Mouse (Mus musculus): ENCODE data around the gene Slco1a6. TPM values are rescaled to one million over a fixed set of nuclear protein-coding genes. Genes with fewer than 3 reads are reported as not detected.
"Not testable (repeated sequence)": the region's sequence is repeated elsewhere in the genome, so short reads cannot be mapped to it uniquely, and the experiment has no call there.

Gene Slco1a6
- polyA plus RNA-seq, 1 experiment from 2014 or later: not detected

- H3K4me3 ChIP-seq (ENCODE audit: low read depth, low read length): no peak overlapping the region
- no peak for TF ChIP-seq CTCF (IDR thresholded peaks at IDR 0.05; ENCODE audit: low read depth)
- H3K27ac ChIP-seq (ENCODE audit: low read depth, low read length): no peak overlapping the region
- H3K27me3 ChIP-seq (replicated peaks; ENCODE audit: control insufficient read depth, insufficient read depth, low read length): no peaks in the 10 kb centered on the region
- no peak overlapping the region for H3K4me2 ChIP-seq (replicated peaks; ENCODE audit: low read depth)
- H3K9me3 ChIP-seq (ENCODE audit: control insufficient read depth): no peaks in the 10 kb centered on the region
- no peaks in the 10 kb centered on the region for H3K4me1 ChIP-seq (replicated peaks; ENCODE audit: control insufficient read depth, insufficient read depth, low read length)
- no peak for ATAC-seq
- no peak overlapping the region for H3K9ac ChIP-seq (ENCODE audit: low read depth, low read length)
- H3K36me3 ChIP-seq (ENCODE audit: control insufficient read depth, insufficient read depth): no peaks in the 10 kb centered on the region
- WGBS: 90% methylated on average over 1 of the region's 1 CpGs
These were observed 60.0 kb downstream of the Slco1a6 start for GRCm38 (mm10) chr6:142148371-142148770.

- 91% methylated on average over 3 of the region's 3 CpGs for WGBS
- Histone ChIP-seq H3K4me2 (replicated peaks; ENCODE audit: low read depth) (no peak overlapping the region), H3K9ac (ENCODE audit: low read depth, low read length) (no peak overlapping the region), H3K4me3 (ENCODE audit: low read depth, low read length) (no peak overlapping the region), H3K9me3 (ENCODE audit: control insufficient read depth) (no peaks in the 10 kb centered on the region), H3K4me1 (replicated peaks; ENCODE audit: control insufficient read depth, insufficient read depth, low read length) (no peaks in the 10 kb centered on the region), H3K27ac (ENCODE audit: low read depth, low read length) (no peak overlapping the region), H3K36me3 (ENCODE audit: control insufficient read depth, insufficient read depth) (no peaks in the 10 kb centered on the region), H3K27me3 (replicated peaks; ENCODE audit: control insufficient read depth, insufficient read depth, low read length) (no peaks in the 10 kb centered on the region)
- no peak for TF ChIP-seq CTCF (IDR thresholded peaks at IDR 0.05; ENCODE audit: low read depth)
- no peak for ATAC-seq
These were observed 96.5 kb downstream of the Slco1a6 start for GRCm38 (mm10) chr6:142111667-142112305.

DNA sequence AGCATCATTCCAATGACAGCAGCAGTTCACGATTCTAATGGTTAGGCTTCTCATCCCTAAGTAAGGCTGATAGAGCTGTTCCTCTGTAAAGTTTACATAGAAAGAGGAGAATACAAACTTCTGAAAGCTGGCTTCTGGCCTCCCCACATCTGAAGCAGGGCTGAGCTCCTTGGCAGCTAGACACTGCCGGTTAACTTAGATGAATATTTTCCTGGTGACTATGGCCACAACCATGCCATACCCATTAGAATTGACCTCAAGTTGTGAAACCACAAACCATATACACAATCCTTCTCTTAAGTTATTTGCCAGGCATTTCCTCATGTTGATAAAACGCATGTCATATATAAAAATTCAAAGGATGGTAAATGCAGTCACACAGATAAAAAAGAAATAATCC, 117.2 kb downstream of the Slco1a6 start:
- no peak for ATAC-seq
- Histone ChIP-seq H3K4me1 (replicated peaks; ENCODE audit: control insufficient read depth, insufficient read depth, low read length) (no peaks in the 10 kb centered on the region), H3K9me3 (ENCODE audit: control insufficient read depth) (no peaks in the 10 kb centered on the region), H3K4me2 (replicated peaks; ENCODE audit: low read depth) (no peak overlapping the region), H3K9ac (ENCODE audit: low read depth, low read length) (no peak overlapping the region), H3K4me3 (ENCODE audit: low read depth, low read length) (no peak overlapping the region), H3K27me3 (replicated peaks; ENCODE audit: control insufficient read depth, insufficient read depth, low read length) (no peaks in the 10 kb centered on the region), H3K27ac (ENCODE audit: low read depth, low read length) (no peak overlapping the region), H3K36me3 (ENCODE audit: control insufficient read depth, insufficient read depth) (no peaks in the 10 kb centered on the region)
- WGBS: 77% methylated on average over 3 of the region's 3 CpGs
- no peak for TF ChIP-seq CTCF (IDR thresholded peaks at IDR 0.05; ENCODE audit: low read depth)

GRCm38 (mm10) chr6:142058281-142058680, 150.0 kb downstream of the Slco1a6 start:
- not testable (repeated sequence) for H3K9ac ChIP-seq (ENCODE audit: low read depth, low read length); ATAC-seq; H3K9me3 ChIP-seq (ENCODE audit: control insufficient read depth); H3K36me3 ChIP-seq (ENCODE audit: control insufficient read depth, insufficient read depth); H3K4me2 ChIP-seq (replicated peaks; ENCODE audit: low read depth); H3K4me3 ChIP-seq (ENCODE audit: low read depth, low read length); H3K27ac ChIP-seq (ENCODE audit: low read depth, low read length); H3K27me3 ChIP-seq (replicated peaks; ENCODE audit: control insufficient read depth, insufficient read depth, low read length); H3K4me1 ChIP-seq (replicated peaks; ENCODE audit: control insufficient read depth, insufficient read depth, low read length)
- 80% methylated on average over 3 of the region's 3 CpGs for WGBS

GRCm38 (mm10) chr6:142047689-142048088, 160.6 kb downstream of the Slco1a6 start:
- H3K27ac ChIP-seq (ENCODE audit: low read depth, low read length): no peak overlapping the region
- no peak overlapping the region for H3K4me2 ChIP-seq (replicated peaks; ENCODE audit: low read depth)
- H3K27me3 ChIP-seq (replicated peaks; ENCODE audit: control insufficient read depth, insufficient read depth, low read length): no peaks in the 10 kb centered on the region
- H3K9me3 ChIP-seq (ENCODE audit: control insufficient read depth): no peaks in the 10 kb centered on the region
- H3K36me3 ChIP-seq (ENCODE audit: control insufficient read depth, insufficient read depth): no peaks in the 10 kb centered on the region
- no peak overlapping the region for H3K9ac ChIP-seq (ENCODE audit: low read depth, low read length)
- TF ChIP-seq CTCF (IDR thresholded peaks at IDR 0.05; ENCODE audit: low read depth): no peak
- no peak for ATAC-seq
- WGBS: 85% methylated on average over 1 of the region's 1 CpGs
- H3K4me1 ChIP-seq (replicated peaks; ENCODE audit: control insufficient read depth, insufficient read depth, low read length): no peaks in the 10 kb centered on the region
- H3K4me3 ChIP-seq (ENCODE audit: low read depth, low read length): no peak overlapping the region

GRCm38 (mm10) chr6:142045746-142046145, 162.6 kb downstream of the Slco1a6 start:
- 83% methylated on average over 2 of the region's 2 CpGs for WGBS
- TF ChIP-seq CTCF (IDR thresholded peaks at IDR 0.05; ENCODE audit: low read depth): no peak
- Histone ChIP-seq H3K4me3 (ENCODE audit: low read depth, low read length) (no peak overlapping the region), H3K4me2 (replicated peaks; ENCODE audit: low read depth) (no peak overlapping the region), H3K27me3 (replicated peaks; ENCODE audit: control insufficient read depth, insufficient read depth, low read length) (no peaks in the 10 kb centered on the region), H3K27ac (ENCODE audit: low read depth, low read length) (no peak overlapping the region), H3K9me3 (ENCODE audit: control insufficient read depth) (no peaks in the 10 kb centered on the region), H3K9ac (ENCODE audit: low read depth, low read length) (no peak overlapping the region), H3K4me1 (replicated peaks; ENCODE audit: control insufficient read depth, insufficient read depth, low read length) (no peaks in the 10 kb centered on the region), H3K36me3 (ENCODE audit: control insufficient read depth, insufficient read depth) (no peaks in the 10 kb centered on the region)
- ATAC-seq: no peak

GRCm38 (mm10) chr6:142041896-142042295, 166.4 kb downstream of the Slco1a6 start:
- H3K9ac ChIP-seq (ENCODE audit: low read depth, low read length): no peak overlapping the region
- H3K4me1 ChIP-seq (replicated peaks; ENCODE audit: control insufficient read depth, insufficient read depth, low read length): no peaks in the 10 kb centered on the region
- H3K4me3 ChIP-seq (ENCODE audit: low read depth, low read length): no peak overlapping the region
- no peak for ATAC-seq
- no peaks in the 10 kb centered on the region for H3K27me3 ChIP-seq (replicated peaks; ENCODE audit: control insufficient read depth, insufficient read depth, low read length)
- WGBS: 87% methylated on average over 3 of the region's 3 CpGs
- TF ChIP-seq CTCF (IDR thresholded peaks at IDR 0.05; ENCODE audit: low read depth): no peak
- no peak overlapping the region for H3K27ac ChIP-seq (ENCODE audit: low read depth, low read length)
- no peaks in the 10 kb centered on the region for H3K9me3 ChIP-seq (ENCODE audit: control insufficient read depth)
- H3K36me3 ChIP-seq (ENCODE audit: control insufficient read depth, insufficient read depth): no peaks in the 10 kb centered on the region
- no peak overlapping the region for H3K4me2 ChIP-seq (replicated peaks; ENCODE audit: low read depth)

Data from intestine, postnatal 0 days (tissue).